Mouse (Mus musculus) thymus, postnatal 14 days (tissue): ENCODE results near the gene Rreb1.
A peak's percentile ranks its signal among the peaks of the same experiment; 100 is the strongest.

Experiments
- DNase-seq: peaks from one replicate; pipeline ENCODE4 v3.0.0; 2021

Rreb1 gene

GRCm38 (mm10) chr13:37781557-37781956, 3.4 kb downstream of the Rreb1 start:
- DNase-seq, result no peak

- no peak for DNase-seq
These were observed 3.9 kb downstream of the Rreb1 start for GRCm38 (mm10) chr13:37782144-37782543.

- no peak for DNase-seq
These were observed 5.5 kb downstream of the Rreb1 start for GRCm38 (mm10) chr13:37783676-37784075.

DNA sequence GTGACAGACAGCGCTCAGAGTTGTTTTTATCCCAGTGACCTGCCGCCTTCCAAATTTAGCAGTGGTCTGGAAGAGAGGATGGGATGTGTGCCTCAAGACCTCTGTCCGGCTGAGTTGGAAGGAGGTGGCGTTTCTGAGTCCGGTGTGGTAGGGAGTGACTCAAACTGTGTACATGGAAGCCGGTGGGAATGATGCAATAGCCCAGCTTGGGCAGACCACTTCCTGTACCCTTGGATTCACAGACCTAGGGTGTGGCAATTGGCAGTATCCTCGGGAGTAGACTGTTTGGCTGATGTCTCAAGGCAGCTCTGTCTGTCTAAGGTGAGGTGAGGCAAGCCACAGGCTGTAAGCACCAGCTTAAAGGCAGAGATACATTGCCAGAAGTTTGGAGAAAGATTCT, 6.0 kb downstream of the Rreb1 start:
- no peak for DNase-seq

- DNase-seq, result no peak
These were observed 14.6 kb downstream of the Rreb1 start for GRCm38 (mm10) chr13:37792739-37793336.

DNA sequence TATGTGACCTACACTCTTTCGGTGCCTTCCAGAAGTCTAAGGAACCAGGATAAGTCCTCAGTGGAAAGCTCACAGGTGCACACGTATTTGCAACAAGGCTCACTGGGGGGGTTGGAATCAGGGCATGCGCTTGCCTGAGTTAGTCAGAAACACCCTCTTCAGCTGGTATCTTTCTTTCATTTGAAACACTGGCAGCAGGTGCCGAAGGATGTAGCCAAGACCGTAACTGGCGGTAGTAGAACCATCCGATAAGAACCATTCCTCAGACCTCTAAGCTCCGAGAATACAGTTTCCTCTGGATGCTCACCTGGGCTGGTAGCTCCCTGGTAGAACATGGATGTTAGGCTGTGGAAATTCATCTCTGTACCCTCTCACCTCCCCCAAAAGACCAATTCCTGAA, 20.6 kb downstream of the Rreb1 start:
- DNase-seq, result no peak

DNA sequence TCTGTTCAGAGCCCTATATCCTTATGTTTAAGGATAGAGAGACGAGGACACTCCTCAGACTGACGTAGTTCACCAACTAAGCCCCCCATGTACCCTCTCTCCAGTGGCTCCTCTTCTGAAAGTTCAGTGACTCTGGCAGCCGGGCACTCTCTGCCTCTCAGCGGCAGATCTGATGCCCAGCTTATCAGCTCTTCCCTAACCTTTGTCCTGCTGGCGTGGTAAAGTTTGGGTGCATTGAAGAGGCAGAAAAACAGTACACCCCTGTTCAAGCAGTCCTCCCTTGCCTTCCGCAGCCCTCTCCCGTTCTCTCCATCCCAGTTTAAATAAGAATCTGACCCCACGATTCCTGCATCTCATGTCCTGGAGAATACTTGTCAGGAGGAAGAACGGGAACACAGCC, 21.2 kb downstream of the Rreb1 start:
- DNase-seq, result no peak

DNA sequence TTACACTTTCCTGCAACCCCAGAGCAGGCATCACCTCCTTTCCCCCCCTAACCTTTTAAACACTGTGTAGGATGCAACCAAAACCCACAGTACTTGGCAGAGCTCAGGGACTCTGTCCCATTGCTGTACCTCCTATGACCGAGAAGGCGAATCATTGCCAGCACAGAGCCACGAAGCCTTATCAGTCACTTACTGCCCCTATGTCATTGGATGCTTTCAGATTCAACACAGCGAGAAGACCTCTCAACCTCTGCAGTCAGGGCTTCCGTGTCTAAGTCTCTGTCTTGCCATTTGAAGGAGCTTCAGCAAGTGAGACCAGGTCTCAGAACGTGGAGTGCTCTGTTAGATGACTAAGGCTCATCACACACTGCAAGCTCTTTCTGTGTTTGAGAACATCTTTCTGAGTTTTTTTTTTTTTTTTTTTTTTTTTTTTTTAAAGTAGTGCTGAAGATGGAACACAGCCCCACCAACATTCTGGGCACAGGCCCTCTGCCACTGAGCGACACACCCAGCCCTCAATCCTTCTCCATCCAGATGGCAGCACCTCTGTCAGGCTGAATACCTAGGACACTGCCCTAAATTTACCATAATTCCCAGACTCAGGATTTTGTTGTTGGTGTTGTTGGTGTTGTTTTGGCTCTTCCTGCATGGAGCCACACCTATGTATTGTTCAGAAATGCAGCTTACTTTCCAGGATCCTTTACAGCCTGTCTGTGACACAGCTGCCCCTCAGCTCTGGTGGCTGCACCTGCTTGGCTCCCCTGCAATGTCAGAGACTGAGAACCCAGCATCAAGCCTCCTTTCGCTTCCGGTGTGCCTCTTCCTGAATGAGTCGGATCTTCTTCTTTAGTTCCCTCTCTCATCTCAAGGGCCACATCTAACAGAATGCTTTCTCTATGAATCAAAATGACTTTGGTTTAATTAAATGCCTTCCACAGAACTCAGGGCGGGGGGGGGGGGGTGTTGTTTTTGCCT, 23.2 kb downstream of the Rreb1 start:
- DNase-seq, result peak; percentile 85

DNA sequence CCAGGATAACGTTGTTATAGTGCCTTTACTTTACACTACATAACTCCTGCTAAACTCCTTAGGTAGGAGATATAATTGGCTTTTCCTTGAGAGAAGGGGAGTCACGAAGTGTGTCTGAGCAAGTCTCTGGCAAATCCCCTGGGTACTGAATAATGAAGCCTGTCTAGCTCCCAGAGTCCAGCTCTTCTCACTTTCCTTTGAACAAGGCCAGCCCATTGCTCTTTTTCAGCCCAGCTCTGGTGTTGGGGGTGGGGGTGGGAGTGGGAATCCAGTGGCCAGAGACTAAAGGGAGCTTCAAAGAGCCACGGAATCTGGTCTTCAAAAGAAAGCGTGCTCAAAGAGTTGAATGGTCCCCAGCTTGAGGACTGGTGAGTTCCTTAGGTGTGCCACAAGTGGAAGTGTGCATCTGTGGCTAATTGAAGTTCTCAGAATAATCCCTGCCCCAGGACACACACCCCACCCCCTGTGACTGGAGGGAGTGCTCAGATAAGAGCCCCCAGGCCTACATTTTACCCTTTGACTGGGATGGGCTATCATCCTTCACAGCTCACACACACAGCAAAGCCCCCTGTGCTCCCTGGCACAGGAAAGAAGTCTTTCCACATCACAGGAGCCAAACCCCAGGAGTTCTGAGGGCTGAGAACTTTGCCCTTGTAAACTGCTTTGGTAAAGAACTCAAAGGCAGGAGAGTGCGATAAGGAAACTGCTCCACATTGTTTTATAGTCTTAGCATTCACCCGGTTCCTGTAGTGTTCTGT, 24.2 kb downstream of the Rreb1 start:
- DNase-seq, result no peak

DNA sequence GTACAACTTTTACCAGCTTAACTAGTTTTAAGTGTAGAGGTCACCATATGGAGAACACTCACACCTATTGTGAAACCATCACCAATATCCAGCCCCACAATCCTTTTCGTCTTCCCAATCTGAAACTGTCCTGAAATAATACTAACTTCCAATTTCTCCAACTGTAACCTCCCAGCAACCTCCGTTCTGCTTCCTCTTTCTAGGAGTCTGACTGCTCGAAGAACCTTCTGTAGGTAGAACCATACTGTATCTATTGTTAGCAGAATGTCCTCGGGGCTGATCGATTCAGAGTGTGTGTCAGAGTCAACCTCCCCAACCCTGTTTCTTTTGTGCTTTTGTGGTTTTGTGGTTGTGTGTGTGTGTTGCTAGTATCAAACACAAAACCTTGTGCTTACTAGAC, 25.0 kb downstream of the Rreb1 start:
- no peak for DNase-seq

- no peak for DNase-seq
These were observed 25.8 kb downstream of the Rreb1 start for GRCm38 (mm10) chr13:37804023-37804422.

GRCm38 (mm10) chr13:37815001-37815400, 36.8 kb downstream of the Rreb1 start:
- no peak for DNase-seq

- DNase-seq, result no peak
These were observed 38.5 kb downstream of the Rreb1 start for GRCm38 (mm10) chr13:37816736-37817135.

DNA sequence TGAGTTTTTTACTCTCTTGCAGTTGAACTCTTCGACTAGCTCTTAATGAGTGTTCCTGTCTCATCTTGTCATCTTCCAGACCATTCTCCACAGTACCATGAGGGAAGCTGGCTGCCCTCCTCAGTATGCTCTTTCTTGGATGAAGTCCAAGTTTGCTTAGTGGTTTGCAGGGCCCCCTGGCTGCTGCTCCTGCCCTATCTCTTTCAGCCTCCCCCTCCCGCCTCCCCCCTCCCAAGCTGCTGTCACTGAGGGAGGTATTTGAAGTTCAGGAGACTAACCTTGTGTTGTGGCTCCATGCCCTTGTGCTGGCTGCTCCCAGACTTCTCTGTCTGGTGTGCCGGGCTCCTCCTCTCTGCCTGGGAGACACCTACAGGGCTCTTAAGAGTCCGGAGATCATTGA, 43.2 kb downstream of the Rreb1 start:
- DNase-seq, result peak; percentile 46

DNA sequence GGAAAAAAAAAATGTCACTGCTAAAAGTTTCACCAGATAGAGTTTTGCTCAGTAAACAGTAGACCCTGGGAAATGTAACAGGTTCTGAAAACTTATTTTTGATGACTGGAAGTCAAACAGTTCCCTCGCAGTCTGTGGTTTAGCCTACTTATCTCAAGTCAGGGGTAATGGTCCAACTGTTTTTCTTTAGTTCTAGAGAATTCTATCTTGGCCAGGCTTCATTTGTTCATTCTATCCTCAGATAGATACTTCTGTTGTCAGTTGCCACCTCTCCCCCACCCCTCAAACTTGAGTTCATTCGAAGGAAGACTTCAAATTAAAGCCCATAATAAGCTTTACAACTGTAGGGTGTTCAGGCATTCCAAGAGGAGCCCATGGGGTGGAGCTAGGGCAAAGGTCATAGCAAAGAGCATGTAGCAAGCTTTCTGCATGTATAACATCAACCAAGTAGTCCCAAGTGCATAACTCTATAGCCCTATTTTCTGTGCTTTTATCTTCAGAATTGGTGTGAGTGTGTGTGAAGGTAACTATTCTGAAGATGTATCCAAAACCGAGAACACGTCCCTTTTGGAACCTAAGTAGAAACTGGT, 46.2 kb downstream of the Rreb1 start:
- no peak for DNase-seq

GRCm38 (mm10) chr13:37824956-37825645, 46.9 kb downstream of the Rreb1 start:
- DNase-seq, result peak; percentile 71

DNA sequence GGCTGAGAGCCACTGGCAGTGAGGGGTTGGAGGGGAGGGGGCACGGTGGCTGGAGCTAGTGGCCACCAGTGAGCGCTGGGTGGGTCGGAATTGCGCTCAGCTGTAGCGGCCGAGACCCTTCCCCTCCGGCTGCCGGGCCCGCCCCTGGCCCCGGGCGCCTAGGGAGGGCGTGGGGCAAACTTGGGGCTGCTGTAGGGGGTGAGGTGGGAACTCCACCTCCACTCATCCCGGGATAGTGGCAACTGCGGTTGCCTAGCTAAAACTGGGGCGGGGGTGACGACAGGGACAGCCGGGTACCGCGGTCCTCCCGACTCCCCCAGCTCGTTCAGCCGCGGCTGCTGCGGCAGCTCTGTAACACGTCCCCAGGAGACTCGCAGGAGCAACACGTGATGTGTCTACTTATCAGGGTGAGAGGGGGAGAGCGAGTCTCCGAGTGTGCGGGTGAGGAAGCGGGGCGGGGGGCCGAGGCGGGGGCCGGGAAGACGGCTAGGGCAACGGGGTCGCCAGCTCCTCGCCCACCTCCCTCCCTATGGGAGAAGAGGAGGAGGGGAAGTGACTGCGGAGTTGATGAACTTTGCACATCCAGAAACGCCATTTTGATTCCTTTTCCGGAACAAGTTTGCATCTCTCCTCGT, 47.6 kb downstream of the Rreb1 start:
- DNase-seq, result peak; percentile 79

- peak; percentile 80 for DNase-seq
These were observed 48.2 kb downstream of the Rreb1 start for GRCm38 (mm10) chr13:37826281-37826993.

- no peak for DNase-seq
These were observed 48.7 kb downstream of the Rreb1 start for GRCm38 (mm10) chr13:37826994-37827262.

DNA sequence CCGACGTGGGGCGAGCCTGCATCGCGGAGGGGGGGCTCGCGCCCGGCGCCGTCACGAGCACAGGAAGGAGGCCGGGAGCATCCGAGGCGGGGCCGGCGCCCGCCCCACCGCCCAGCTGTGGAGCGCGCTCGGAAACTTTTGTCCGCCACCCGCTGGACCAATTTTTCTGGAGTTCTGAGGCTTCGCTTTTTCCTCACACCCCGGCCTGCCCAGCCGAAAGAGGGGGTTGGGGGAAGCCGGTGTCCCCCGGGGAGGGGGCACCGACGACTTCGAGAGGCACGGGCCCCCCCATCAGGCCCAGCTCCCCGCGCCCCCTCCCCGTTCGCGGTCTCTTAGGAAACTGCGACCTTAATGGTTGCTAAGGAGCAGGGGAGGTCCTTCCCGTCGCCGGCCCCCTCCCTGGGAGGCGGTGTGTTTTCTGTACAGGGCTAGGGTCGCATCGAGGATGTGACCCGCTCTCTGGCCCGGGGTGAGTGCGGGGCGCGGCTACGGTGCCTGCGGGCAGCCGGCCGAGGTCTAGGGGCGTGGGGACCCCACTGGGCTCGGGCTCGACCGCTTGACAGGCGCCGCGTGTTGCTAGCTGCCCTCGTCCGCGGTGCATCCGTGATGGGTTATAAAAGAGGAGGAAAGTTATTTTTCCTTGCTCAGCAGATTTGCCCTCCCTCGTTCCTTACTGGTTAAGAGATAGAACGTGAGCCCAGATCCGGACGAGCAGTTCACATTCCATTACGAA, 49.2 kb downstream of the Rreb1 start:
- DNase-seq, result peak; percentile 87
